ENCODE assay signal across 16 mouse cellular contexts in genomic region chr2:45814741-45815140, GRCm38 (mm10).
"Had no signal": no experiment of that assay in that cellular context is flagged by ENCODE, and none has a peak within 500 bp of the region (broad histone marks: within the 10 kb centered on the region; RNA-seq: fewer than 3 reads in every experiment).

No protein-coding gene starts in this region.

- H3K9ac ChIP-seq: neural tube, embryonic 13.5 days; neural tube, embryonic 15.5 days; stomach, embryonic 15.5 days had no signal

- H3K9me3 ChIP-seq: neural tube, embryonic 13.5 days; neural tube, embryonic 15.5 days; stomach, embryonic 15.5 days had no signal

- H3K27ac ChIP-seq: neural tube, embryonic 13.5 days; neural tube, embryonic 15.5 days; stomach, embryonic 15.5 days; stomach, postnatal 0 days had no signal

- H3K4me2 ChIP-seq: neural tube, embryonic 13.5 days; neural tube, embryonic 15.5 days; stomach, embryonic 15.5 days had no signal

- H3K27me3 ChIP-seq: neural tube, embryonic 13.5 days; neural tube, embryonic 15.5 days; stomach, embryonic 15.5 days had no signal

- H3K36me3 ChIP-seq: neural tube, embryonic 13.5 days; neural tube, embryonic 15.5 days; stomach, embryonic 15.5 days had no signal

- H3K4me1 ChIP-seq: neural tube, embryonic 13.5 days; neural tube, embryonic 15.5 days; stomach, embryonic 15.5 days had no signal

- H3K4me3 ChIP-seq: neural tube, embryonic 13.5 days; neural tube, embryonic 15.5 days; stomach, embryonic 15.5 days had no signal

- DNase-seq: retina, postnatal 1 day; right cerebral cortex, adult 18-20 months; right cerebral cortex, postnatal 14 days; right cerebral cortex, postnatal 25 days; right cerebral cortex, postnatal 4 days; spleen, adult 18-20 months; thymus, adult 18-20 months; thymus, adult 2 months; thymus, postnatal 14 days; thymus, postnatal 25 days; thymus, postnatal 36 days; thymus, postnatal 4 days had no signal
